Mouse (Mus musculus) fat pad, adult 2 months (tissue): ENCODE measurements around the gene Meis3.
A peak's percentile ranks its signal among the peaks of the same experiment; 100 is the strongest.

Experiments used
- DNase-seq: peaks from one replicate; pipeline ENCODE4 v3.0.0-alpha.2; 2011; ENCODE audit warnings: low read depth, low spot score; ENCODE audit errors: extremely low read depth

Meis3 gene

DNA sequence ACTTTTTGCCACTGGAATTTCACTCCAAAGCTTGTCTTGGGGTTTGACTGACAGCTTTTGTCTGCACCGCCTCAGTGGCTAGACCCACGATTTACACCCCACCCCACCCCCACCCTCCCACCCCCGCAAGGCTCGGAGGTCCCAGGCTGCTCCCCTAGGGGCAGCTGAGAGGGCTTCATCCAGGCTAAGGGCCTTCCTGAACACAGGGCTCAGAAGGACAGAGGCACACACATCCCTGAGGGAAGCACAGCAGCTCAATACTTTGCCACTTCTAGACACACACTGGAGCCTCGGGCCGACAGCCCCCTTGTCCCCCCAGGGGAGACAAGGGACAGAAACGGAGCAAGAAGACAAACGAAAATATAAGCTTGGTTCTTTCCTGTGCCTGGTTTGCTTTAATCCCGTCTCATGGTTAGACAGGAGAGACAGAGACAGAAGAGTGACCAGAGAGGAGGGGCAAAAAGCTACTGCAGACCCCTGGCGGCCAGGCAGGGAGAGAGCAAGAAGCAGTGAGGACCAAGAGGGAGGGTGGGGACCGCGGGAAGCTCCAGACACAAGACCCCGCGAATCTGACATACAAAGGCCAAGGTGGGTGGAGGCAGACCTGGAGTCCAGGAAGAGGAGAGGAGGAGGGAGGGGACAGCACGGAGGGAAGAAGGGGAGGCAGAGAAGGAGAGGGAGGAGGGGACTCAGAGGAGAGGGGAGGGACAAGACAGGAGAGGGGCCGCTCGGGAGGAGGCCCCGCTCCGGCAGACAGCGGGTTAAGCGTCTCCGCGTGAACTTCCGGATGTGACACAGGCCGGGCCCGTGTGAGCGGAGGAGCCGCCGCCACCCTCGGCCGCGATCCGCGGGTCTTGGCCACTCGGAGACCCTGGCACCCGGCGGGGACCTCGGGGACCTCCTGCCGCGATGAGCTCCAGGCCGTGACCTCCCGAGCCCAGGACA is at the start of gene Meis3:
TSS of gene Meis3 (plus strand) at position 494 of the 945 bp plus-strand sequence.
- DNase-seq = no peak

DNA sequence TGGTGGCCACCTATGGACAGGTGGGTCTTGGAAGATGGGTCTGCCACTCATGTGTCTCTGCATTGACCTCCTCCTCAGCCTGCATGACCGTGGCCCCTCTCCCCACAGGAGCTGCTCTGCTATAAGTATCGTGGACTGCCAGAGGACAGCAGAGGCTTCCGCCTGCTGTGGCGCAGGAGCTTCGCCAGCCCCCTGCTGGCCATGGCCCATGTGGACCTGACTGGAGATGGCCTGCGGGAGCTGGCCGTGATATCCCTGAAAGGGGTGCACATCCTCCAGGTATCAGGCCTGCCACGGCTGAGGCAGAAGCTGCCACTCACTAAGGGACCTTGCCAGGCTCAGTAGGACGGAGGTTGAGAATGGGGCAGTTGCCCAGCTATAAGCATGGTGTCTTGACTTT is 49.1 kb upstream of the Meis3 start:
- no peak for DNase-seq

DNA sequence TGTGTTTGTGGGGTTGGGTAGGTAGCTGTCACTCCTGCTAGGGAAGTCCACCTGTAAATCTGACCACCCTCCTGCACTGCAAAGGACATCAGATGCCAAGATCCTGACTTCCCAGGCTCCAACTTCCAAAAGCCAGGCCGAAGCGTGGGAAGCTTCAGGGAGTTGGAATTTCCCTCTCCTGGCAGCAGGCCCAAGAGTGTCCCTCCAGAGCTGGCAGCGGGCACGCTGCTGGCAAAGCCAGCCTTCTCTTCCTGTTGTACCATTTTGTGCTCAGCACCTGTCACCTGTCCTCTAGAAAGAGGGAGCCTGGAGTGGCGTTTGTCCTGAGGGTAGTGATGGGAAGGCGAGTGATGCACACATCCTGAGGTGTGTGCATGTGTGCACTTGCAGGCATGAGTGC is 46.5 kb upstream of the Meis3 start:
- DNase-seq = no peak

DNA sequence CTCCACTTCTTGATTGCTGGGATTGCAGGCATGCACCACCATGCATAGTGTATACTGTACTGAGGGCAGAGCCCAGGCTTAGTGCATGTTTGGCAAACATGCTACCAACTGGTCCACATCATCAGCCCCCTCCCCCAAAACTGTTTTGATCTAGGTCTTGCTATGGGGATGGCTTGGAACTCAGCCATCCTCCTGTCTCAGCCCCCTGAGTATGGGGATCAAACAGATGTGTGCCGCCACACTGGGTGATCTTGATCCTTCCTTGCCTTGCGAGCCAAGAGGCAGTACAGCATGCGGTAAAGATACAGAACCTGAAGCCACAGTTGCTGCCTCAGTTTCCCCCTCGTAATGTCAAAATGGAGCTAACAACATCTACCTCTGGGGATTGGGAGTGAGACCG is 46.0 kb upstream of the Meis3 start:
- no peak for DNase-seq

DNA sequence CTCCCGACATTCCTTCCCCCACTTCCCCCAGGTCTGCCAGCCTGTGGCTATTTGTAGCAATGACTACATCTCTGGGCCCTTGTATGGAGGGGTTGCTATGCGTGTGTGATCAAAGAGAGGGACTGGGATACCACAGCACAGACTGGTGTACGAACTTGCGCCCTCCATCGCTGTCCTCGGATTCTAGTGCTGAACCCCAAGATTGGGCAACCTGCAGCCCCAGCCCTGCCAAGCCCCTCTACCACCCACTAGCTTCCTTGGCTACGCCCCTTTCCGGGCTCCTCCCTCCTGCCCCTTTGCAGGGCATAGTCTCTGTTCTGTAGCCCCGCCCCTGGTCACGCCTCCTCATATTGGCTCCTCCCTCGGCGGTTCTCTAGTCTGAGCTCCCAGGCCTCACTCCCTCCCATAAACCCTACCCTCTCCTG is 45.5 kb upstream of the Meis3 start, which contains the start of gene Slc8a2:
TSS of gene Slc8a2 (plus strand) at position 406 of the 425 bp plus-strand sequence.
- no peak for DNase-seq

DNA sequence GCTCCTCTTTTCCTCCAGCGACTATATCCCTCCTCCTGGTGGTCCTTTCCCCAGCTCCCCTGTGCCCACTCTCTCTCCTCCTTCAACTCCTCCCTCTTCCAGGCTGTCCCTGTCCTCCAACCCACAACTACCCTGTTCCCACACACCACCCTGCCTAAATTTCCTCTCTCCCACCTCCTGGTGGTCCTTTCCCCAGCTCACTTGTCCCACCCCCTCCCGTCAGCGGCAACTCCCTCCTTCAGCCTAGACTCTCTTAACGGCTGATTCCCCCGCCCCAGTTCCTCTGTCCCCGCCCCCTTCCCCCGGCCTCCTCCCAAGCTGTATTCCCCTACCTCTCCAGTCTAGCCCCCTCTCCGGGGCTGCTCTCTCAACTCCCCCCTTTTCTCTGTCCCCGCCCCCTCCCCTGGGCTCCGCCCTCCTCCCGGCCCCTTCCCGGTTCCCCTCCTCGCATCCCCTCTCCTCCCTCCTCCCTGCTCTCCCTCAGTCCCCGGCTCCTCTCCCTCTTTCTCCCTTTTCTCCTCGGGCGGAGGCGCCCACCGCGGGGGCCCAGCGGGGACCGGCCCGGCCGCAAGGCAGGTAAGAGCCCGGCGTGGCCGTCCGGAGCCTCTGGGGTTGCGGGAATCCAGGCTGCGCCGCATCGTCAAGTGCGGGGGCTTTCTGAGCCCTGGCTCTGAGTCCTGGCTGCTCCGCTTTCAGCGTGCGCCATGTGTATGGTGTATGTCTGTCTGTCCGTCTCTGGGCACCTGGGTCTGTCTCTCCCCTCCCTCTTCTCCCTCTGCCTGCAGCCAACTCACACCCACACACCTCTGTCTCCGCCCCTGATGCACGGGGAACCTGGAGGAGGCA is 44.8 kb upstream of the Meis3 start:
- DNase-seq = no peak

DNA sequence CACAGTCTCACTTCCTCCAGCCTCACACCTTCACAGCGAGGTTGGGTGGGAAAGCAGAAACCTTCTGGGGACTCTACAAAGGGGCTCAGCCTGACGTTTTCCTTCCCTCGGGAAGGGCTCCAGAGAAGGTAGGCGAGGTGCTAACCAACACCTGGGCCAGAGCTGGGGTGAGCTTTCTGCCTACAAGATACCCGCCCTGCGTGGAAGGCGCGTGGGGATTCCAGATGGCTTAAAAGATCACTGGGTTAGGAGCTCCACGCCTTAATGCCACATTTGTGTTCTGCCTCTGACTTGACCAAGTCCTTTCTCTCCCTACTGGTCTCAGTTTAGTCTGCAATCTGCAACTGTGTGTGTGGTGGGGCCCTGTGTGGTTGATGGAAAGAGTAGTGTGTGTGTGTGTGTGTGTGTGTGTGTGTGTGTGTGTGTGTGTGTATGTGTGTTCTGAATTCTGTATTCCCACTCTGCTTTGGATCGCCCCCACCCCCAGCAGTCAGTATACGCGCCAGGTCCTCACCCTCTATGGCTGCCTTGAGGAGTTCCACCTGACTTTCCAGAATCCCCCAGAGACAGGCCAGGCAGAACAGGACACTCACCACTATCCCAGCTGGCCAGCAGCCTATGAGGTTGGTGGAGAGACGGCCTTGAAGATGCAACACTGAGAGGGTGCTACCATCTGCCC is 43.8 kb upstream of the Meis3 start:
- no peak for DNase-seq

DNA sequence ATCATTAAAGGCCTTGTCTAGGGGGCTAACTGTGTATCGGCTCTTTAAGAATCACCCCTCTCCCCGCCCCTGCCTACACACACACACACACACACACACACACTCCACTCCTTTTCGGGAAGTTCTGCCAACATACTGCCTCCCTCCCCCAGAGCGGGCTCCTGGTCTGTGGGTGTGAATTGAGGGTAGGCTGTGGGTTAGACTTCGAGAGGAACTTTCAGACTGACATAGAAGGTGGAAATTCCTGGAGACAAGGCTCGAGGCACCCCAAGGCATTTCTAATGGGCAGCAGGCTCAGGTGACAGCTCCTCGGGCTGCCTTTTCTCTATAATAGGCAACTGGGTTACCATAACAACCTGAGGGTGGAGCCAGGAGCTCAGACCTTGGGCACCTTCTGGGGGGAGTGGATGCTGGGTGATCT is 42.7 kb upstream of the Meis3 start:
- no peak for DNase-seq

DNA sequence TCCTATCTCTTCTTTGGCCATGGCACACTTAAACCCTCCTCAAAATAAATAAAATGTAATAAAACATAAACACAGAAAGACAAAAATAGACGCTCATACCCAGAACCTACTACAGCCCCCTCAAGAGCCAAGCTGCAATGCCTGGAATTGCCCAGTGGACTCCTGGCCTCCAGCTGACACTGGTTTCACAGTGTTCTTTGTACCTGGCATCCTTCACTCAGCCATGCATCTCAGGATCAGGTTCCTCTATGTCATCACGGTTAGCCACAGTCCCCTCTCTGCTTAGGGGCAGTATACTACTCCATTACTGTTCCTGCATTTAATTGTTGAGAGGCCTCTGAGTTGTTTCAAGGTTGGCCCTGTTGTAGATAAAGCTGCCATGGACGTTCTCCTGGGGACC is 42.0 kb upstream of the Meis3 start:
- DNase-seq = no peak

DNA sequence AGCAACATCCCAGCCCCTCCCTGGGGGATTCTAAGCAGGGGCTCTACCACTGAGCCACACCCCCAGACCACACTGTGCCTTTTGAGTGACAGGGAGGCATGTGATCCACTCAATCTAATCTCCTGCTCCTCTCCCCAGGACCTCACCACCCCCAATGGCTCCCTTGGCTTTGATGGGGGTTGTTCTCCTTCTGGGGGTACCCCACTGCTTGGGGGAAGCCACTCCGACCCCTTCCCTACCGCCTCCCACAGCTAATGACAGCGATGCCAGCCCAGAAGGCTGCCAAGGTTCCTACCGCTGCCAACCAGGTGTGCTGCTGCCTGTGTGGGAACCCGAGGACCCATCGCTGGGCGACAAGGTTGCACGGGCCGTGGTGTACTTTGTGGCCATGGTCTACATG is 41.2 kb upstream of the Meis3 start:
- no peak for DNase-seq

DNA sequence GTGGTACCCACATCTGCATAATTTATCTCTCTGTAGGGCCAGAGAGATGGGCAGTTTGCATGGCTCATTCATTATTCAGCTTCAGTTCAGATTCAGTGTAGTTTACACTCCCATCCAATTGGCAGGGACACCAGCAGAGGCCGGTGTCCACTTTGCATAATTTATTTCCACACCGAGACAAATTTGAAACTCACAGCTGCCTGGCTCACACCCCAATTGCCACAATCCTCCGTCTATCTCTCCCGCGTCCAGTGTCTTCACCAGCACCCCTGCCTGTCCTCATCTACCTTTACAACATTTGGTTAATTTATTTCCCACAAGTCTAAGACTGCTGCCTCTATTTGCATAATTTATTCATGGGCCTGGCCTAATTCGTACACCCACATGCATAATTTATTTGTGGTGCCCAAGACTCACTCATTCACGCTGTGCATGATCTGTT is 39.9 kb upstream of the Meis3 start:
- no peak for DNase-seq

DNA sequence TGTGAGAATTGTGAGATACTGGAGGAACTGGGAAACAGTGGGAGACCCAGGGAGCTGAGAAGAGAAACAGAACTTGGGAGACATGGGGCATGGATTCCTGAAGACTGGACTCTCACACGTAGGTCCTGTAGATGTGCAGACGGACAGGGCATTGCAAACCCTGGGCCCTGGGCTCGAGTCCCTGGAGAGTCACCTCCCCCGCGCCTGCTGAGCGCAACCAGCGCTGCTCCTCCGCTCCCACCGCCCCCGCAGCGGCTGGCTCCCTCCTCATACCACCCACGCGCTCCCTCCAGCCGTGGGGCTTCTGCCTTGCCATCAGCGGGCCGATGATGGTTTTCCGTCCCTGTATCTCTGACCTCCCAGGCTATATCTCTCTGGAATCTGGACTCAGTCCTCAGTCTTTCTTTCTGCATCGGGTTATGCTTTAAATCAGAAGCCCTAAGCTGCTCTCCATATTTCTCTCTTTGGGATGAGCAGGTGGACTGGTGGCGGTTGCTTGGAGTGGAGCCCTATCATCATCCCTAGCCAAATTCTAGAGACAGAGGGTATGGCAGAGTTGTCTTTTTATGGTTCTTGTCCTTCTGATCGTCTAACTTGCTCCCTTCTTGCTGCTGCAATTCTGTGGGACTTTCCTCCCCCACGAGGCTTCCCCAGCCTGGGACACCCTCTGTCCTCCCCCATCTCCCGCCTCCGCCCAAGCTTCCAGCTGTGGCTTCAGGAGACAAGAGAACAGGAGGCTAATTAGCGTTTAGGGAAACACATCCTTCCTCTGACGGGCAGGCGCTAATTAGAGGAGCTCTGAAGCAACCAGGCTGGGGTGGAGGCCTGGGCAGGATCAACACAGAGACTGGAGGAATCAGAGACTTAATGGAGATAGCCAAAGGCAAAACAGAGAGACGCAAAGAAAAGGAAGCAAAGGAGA is 28.1 kb upstream of the Meis3 start:
- no peak for DNase-seq

DNA sequence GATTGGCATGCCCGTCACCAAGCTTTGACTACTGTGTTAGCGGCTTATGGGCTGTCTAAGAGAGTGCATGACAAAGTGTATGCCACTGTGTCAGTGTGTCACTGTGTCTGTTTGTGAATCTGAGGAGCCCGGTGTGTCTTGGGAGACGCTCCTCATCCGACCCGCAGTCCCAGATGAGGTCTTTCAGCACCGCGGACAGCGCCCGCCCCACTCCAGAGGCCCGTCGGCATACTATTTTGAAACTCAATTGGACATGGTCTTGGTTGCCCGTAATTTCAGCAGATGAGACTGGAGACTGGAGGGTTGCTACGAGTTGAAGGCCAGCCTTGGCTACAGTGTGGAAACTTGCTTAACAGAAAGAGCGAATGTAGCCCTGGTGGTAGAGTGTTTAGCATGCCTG is 27.2 kb upstream of the Meis3 start:
- no peak for DNase-seq

DNA sequence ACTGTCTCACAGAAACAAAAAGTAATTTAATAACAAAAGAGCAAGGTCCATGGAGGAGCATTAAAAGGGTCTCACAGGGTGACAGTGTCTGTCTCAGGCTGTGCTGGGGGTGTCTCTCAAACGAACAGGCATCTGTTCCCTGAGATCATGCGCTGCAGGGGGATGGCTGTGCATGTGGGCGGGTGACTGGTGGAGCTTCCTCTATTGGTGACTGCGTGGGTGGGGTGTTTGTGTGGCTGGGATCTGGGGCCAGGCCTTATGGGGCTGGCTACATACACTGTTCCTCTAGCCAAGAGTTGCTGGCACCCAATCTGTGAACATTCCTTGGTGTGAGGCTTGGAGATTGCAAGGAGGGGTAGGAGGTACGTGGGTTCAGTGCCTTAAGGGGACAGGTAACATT is 25.6 kb upstream of the Meis3 start:
- peak; percentile 18 for DNase-seq

DNA sequence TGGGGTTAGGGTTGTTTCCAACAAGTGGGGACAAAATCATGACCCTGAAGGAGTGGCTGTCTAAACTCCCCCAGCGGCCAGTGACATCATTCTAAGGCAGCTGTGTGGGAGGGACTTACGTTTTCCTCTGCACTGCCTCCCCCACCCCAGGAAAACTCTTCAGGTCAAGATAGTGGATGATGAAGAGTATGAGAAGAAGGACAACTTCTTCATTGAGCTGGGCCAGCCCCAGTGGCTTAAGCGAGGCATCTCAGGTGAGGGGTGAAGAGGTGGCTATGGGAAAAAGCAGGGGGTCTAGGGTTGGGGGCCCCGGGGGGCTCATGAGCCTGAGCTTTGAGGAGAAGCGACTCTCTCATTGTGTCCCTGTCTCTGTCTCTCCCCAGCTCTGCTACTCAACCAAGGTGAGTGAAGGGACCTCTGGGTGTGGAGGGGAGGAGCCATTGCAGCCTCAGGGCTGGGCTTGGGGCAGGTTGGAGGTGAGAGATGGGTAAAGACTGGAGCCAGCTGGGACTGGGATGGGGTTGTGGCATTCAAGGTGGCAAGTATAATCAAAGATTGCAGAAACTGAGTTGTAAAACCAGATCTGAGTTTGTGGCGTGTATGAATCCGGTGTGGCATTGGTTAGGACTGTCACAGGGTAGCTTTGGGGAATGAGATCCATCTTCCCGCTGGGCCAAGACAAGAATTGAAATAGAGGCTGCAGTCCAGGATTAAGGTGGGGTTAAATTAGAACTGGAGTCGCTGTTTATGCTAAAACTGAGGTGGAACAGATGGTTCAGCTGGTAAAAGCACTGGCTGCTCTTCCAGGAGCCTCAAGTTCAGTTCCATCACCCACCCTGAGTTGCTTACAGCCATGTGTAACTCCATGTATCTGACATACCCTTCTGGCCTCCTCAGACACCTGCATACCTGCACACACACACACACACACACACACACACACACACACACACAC is 24.4 kb upstream of the Meis3 start:
- DNase-seq = no peak

DNA sequence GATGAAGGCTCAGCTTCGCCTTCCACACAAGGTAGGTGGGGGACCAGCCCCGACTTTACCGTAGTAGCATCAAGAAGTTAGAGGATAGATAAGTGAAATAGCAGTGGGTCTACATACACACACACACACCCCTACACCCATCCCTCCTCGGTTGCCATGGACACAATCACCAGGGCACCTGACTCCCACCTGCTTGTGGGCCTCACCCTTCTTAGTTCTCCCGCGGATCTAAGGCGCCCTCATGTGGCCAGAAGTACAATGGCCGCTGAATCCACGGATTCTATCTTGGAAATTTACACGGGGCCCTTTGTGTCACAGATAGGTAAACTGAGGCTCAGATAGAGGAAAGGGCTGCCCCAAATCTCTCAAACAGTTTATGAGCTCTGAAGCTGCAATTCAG is 21.4 kb upstream of the Meis3 start:
- DNase-seq = no peak

DNA sequence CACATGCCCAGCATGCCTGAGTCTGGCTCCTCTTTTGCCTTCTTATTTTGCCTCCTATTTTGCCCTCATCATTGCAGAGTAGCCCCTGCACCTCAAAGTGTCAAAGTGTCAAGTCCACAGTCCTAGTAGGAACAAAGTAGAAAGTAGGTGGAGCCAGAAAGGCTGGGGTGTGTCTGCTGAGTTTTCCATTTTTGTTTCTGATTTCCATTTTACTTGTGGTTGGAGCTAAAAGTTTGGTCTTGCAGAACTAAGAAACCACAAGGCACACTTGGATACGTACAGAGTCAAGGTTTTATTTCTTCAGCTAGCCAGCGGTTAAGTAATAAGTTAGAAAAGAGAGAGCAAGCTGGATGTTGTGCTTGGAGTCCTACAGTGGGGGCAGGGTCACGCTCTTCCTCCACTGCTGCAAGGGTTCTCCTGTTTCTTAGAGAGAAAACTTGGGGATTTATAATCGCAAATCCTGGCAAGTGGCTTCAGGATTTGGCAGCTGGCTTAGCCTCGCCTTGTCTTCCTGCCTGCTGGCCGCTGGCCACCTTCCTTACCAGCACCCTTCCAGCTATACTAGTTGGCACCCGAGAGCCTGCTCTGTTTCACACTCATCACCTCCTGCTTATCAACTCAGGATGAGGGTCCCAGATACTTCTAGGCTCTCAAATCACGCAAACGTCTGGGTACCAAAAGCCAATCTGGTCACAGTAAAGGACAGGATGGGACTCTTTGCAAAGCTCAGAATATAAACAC is 19.6 kb upstream of the Meis3 start:
- peak; percentile 28 for DNase-seq

DNA sequence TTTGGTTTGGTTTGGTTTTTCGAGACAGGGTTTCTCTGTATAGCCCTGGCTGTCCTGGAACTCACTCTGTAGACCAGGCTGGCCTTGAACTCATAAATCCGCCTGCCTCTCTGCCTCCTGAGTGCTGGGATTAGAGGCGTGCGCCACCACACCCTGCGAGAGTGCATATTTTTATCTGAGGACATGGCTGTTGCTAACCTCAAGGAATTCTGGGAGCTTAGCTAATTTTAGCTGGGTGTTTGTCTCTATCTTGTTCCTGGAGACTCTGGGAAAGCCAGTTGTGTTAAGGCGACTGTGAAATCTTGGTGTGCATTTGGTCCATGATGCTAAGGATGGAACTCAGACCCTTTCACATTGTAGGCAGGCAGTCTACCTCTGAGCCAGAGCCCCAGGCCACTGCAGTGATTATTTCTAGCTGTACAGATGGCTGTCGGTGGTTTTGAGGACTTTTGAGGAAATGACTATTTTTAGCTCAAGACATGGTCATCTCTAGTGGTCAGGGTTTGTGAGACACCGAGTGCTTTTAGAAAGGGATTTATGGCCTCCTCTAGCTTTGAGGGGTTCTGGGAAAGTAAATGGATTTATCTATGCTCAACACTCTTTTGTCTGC is 18.7 kb upstream of the Meis3 start:
- no peak for DNase-seq
